Mouse (Mus musculus) neural tube, embryonic 11.5 days (tissue): ENCODE measurements around the gene Tomm40l. TPM values are rescaled to one million over a fixed set of nuclear protein-coding genes. Genes with fewer than 3 reads are reported as not detected.

Source experiments
- ATAC-seq: fragments of 200-750 bp; cut with Nextera tagmentation; 2 replicates; pipeline ENCODE4 v1.8.0; 2017; ENCODE audit warnings: moderate number of reproducible peaks, mild to moderate bottlenecking, moderate TSS enrichment, moderate library complexity; ENCODE audit not compliant: insufficient read depth, low FRiP score, low TSS enrichment
- DNase-seq: peaks from one replicate; pipeline ENCODE4 v3.0.0-alpha.2; 2015; ENCODE audit warnings: low spot score
- H3K27ac ChIP-seq: fragments of 300-500 bp; sonication (generic); 2 replicates; pipeline ENCODE4 v1.5.1; 2014; ENCODE audit warnings: low read depth, mild to moderate bottlenecking, low read length
- H3K27me3 ChIP-seq: fragments of 300-500 bp; sonication (generic); 2 replicates; pipeline ENCODE4 v1.6.1; 2014; ENCODE audit warnings: mild to moderate bottlenecking, low read length, mixed read lengths; ENCODE audit not compliant: control insufficient read depth, insufficient read depth
- H3K36me3 ChIP-seq: fragments of 300-500 bp; sonication (generic); 2 replicates; pipeline ENCODE4 v1.6.1; 2014; ENCODE audit warnings: mild to moderate bottlenecking, low read length, moderate library complexity, mixed read lengths; ENCODE audit not compliant: control insufficient read depth, insufficient read depth
- H3K4me1 ChIP-seq: fragments of 300-500 bp; sonication (generic); 2 replicates; pipeline ENCODE4 v1.6.1; 2014; ENCODE audit warnings: low read length, mixed read lengths; ENCODE audit not compliant: control insufficient read depth, insufficient read depth
- H3K4me2 ChIP-seq: fragments of 300-500 bp; sonication (generic); 2 replicates; pipeline ENCODE4 v1.6.1; 2014; ENCODE audit warnings: low read depth, mild to moderate bottlenecking, moderate library complexity
- H3K4me3 ChIP-seq: fragments of 300-500 bp; sonication (generic); 2 replicates; pipeline ENCODE4 v1.5.1; 2014; ENCODE audit warnings: low read depth, low read length
- H3K9ac ChIP-seq: fragments of 300-500 bp; sonication (generic); 2 replicates; pipeline ENCODE4 v1.6.1; 2014; ENCODE audit warnings: mild to moderate bottlenecking, low read length
- H3K9me3 ChIP-seq: fragments of 300-500 bp; sonication (generic); 2 replicates; pipeline ENCODE4 v1.6.1; 2016; ENCODE audit warnings: low read length; ENCODE audit not compliant: control insufficient read depth
- WGBS: fragments of 180-500 bp; shearing (Covaris S2); extraction: QIAGEN DNeasy Blood & Tissue Kit; methylation state at CpG from one replicate; pipeline ENCODE4 v1.1.7; 2014; 5-methylcytosine and 5-hydroxymethylcytosine counted together
- polyA plus RNA-seq: library from polyadenylated mRNA; unstranded; fragments of >200 nt; fragmentation: Nextera tagmentation; extraction: Ambion mirVana; gene quantifications from 2 replicates; pipeline ENCODE4 v1.2.1, GENCODE M21; 2014

Tomm40l gene
- polyA plus RNA-seq, 1 experiment from 2014 or later: 36.6 TPM

DNA sequence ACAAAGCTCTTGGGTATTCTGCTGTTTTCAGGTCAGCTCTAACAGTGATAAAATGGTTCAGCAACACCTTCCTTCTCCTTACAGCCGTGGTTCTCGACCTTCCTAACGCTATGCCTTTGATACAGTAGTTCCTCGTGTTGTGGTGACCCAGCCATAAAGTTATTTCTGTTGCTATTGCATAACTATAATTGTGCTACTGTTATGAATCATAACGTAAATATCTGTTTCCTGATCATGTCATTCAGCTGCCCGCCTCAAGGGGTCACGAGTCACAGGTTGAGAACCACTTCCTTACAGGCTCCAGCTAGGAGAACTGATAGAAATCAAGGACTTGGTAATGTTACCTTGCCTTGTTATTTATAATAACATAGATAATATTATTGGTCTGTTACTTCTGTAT is 38.0 kb downstream of the Tomm40l start:
- no peaks in the 10 kb centered on the region for H3K9me3 ChIP-seq
- no peak overlapping the region for H3K27ac ChIP-seq
- no peak overlapping the region for H3K4me2 ChIP-seq
- H3K4me1 ChIP-seq: peaks cover 4% of the 10 kb centered on the region
- no peaks in the 10 kb centered on the region for H3K27me3 ChIP-seq
- ATAC-seq (no peak), DNase-seq (no peak)
- no peak overlapping the region for H3K9ac ChIP-seq
- H3K4me3 ChIP-seq: no peak overlapping the region
- 83% methylated on average over 7 of the region's 7 CpGs for WGBS
- H3K36me3 ChIP-seq: no peaks in the 10 kb centered on the region

DNA sequence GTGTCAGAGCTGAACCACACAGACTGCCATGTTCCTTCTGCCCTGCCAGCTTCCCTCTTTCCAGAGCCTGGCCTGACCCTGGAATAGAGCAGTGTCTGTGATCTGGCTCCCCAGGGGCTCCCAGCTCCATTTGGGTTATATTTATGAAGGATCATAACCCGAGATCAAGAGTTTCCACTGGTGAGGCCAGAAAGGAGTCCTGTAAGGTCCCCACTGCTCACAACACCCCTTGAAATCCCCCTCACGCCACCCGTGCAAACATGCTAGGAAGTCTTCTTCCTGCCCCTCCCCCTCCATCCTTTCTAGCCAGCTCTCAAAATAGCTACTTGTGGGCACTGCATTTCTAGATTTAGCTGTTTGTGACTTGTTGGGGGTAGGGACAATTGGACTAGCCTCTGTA is 38.7 kb downstream of the Tomm40l start:
- H3K4me2 ChIP-seq: no peak overlapping the region
- H3K4me1 ChIP-seq: no peaks in the 10 kb centered on the region
- ATAC-seq (no peak), DNase-seq (no peak)
- H3K9ac ChIP-seq: no peak overlapping the region
- no peaks in the 10 kb centered on the region for H3K36me3 ChIP-seq
- H3K4me3 ChIP-seq: no peak overlapping the region
- H3K27me3 ChIP-seq: no peaks in the 10 kb centered on the region
- no peaks in the 10 kb centered on the region for H3K9me3 ChIP-seq
- no peak overlapping the region for H3K27ac ChIP-seq
- WGBS: 72% methylated on average over 3 of the region's 3 CpGs

DNA sequence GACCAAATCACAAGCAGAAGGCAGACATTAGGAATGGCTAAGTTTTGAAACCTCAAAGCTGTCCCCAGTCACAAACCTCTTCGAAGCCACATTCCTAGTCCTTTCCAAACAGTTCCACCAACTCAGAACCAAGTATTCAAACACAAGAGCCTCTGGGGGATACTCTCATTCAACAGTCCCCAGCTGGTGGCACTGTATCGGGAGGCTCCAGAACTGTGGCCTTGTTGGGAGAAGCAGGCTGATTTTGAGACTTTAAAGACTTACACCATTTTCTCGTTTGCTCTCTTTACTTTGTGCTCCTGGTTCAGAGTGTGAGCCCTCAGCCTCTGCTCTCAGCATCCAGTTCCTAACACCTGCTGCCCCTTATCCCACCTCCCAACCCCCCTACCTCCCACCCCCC is 39.3 kb downstream of the Tomm40l start:
- H3K4me2 ChIP-seq: no peak overlapping the region
- no peaks in the 10 kb centered on the region for H3K9me3 ChIP-seq
- no peaks in the 10 kb centered on the region for H3K36me3 ChIP-seq
- no peaks in the 10 kb centered on the region for H3K27me3 ChIP-seq
- 88% methylated on average over 3 of the region's 3 CpGs for WGBS
- ATAC-seq (no peak), DNase-seq (no peak)
- H3K4me3 ChIP-seq: no peak overlapping the region
- no peaks in the 10 kb centered on the region for H3K4me1 ChIP-seq
- no peak overlapping the region for H3K27ac ChIP-seq
- no peak overlapping the region for H3K9ac ChIP-seq

DNA sequence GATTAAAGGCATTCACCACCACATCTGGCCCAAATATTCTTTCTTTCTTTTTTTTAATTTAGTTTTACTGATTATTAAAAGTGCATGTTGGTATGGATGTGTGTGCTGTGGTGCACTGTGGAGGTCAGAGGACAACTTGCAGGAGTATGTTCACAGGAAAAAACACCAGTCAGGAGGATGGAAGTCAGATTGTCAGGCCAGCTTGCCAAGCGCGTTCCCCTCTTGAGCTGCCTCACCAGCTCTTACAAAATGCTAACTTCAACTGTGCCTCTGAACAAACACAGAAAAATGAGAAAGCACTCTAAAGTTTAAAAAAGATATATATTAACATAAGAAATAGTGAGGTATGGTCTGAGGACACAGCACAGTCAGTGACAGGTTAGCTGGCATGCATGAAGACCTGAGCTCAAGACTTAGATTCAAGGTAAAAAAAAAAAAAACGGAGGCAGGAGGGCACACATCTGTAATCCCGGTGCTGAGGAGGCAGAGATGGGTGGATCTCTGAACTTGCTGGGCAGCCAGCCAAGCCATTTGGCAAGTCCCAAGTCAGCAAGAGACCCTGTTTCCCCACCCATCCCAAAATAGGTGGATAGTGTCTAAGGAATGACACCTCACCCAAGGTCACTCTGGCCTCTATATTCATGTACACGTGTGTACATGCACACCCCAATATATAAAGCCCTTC is 42.7 kb downstream of the Tomm40l start:
- H3K27ac ChIP-seq: no peak overlapping the region
- no peak overlapping the region for H3K9ac ChIP-seq
- no peak overlapping the region for H3K4me3 ChIP-seq
- DNase-seq (no peak), ATAC-seq (no peak)
- no peaks in the 10 kb centered on the region for H3K4me1 ChIP-seq
- H3K27me3 ChIP-seq: no peaks in the 10 kb centered on the region
- H3K36me3 ChIP-seq: no peaks in the 10 kb centered on the region
- no peak overlapping the region for H3K4me2 ChIP-seq
- no peaks in the 10 kb centered on the region for H3K9me3 ChIP-seq
- WGBS: 87% methylated on average over 5 of the region's 5 CpGs

DNA sequence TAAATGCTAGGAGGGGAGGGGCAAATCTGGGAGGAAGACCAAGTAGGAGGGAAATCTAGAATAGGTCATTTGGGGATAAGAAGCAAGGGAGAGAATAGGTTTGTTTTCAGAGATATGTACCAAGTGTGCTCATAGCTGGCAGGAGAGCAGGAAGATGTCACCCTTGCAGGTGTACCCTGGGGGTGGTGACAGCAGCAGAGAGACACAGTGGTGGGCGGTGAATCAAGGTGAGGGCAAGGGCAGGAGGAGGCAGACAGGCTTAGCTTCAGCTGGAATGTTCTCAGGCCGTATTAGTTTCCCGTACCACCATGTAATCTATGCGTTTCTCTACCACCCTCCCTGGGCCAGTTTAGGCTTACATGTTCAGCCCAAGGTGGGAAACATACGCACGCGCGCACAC is 49.5 kb downstream of the Tomm40l start:
- 93% methylated on average over 8 of the region's 8 CpGs for WGBS
- H3K4me1 ChIP-seq: no peaks in the 10 kb centered on the region
- no peaks in the 10 kb centered on the region for H3K9me3 ChIP-seq
- ATAC-seq: no peak
- H3K36me3 ChIP-seq: no peaks in the 10 kb centered on the region
- no peak overlapping the region for H3K4me2 ChIP-seq
- H3K27ac ChIP-seq: no peak overlapping the region
- no peak for DNase-seq
- no peak overlapping the region for H3K4me3 ChIP-seq
- H3K9ac ChIP-seq: no peak overlapping the region
- H3K27me3 ChIP-seq: no peaks in the 10 kb centered on the region

DNA sequence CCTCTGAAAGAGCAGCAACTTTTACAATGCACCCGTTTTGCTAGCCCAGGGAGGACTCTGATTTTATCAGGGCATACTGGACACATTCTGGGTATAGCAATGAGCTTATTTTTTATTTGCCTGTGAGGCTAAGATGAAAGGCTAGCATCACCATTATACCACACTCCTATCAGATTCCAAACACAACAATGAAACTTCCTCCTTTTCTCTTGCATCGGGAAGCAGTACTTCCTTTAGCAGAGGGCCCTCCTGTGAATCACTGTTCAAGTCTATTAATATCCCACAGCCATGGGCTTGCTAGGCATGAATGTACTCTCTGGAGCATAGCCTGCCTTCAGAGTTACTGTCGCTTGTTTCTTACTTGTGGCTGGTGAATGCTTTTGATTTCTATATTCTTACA is 51.2 kb downstream of the Tomm40l start:
- Histone ChIP-seq H3K9me3 (no peaks in the 10 kb centered on the region), H3K9ac (no peak overlapping the region), H3K27ac (no peak overlapping the region), H3K4me3 (no peak overlapping the region), H3K36me3 (no peaks in the 10 kb centered on the region), H3K4me1 (no peaks in the 10 kb centered on the region), H3K4me2 (no peak overlapping the region), H3K27me3 (no peaks in the 10 kb centered on the region)
- WGBS: 72% methylated on average over 3 of the region's 3 CpGs
- DNase-seq (no peak), ATAC-seq (no peak)

DNA sequence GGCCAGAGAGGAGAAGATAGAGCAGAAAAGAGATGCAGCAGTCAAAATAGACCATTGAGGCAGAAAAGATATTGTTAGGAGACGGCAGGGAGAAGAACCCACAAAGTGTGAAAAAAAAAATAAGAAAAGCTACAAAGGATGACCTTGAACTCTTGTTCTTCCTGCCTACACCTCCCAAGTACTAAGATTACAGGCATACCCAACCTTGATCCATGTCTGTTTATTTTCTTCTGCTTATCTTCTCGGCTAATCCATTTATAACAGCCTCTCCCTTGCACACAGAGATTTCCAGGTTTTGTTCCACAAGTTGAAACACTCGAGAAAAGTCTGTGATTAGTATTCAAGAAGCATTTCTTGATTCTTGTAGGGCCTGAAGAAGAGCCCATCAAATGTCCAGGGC is 52.4 kb downstream of the Tomm40l start:
- WGBS: 74% methylated on average over 3 of the region's 3 CpGs
- H3K9ac ChIP-seq: no peak overlapping the region
- H3K9me3 ChIP-seq: no peaks in the 10 kb centered on the region
- no peak overlapping the region for H3K4me3 ChIP-seq
- no peak overlapping the region for H3K4me2 ChIP-seq
- no peaks in the 10 kb centered on the region for H3K4me1 ChIP-seq
- ATAC-seq (no peak), DNase-seq (no peak)
- H3K36me3 ChIP-seq: no peaks in the 10 kb centered on the region
- H3K27ac ChIP-seq: no peak overlapping the region
- H3K27me3 ChIP-seq: no peaks in the 10 kb centered on the region

DNA sequence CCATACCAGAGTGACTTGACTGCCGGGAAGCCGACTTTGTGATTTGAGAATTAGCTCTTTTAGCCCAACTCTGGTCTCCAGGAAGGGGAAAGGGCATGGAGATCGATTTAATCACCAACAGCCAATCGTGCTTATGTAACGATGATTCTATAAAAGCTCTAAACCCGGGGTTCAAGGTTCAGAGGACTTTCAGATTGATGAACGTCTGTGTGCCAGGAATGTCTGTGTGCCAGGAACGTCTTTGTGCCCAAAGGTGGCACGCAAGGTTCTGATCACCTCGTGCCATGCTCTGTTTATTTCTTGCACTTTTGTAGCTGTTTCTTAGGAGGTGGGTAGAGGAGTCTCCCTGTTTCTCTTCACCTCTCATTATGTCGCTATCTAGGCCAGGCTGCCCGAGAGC is 53.4 kb downstream of the Tomm40l start:
- H3K9me3 ChIP-seq: no peaks in the 10 kb centered on the region
- no peak overlapping the region for H3K27ac ChIP-seq
- H3K4me3 ChIP-seq: no peak overlapping the region
- H3K27me3 ChIP-seq: no peaks in the 10 kb centered on the region
- DNase-seq (no peak), ATAC-seq (no peak)
- no peak overlapping the region for H3K4me2 ChIP-seq
- no peaks in the 10 kb centered on the region for H3K4me1 ChIP-seq
- WGBS: 87% methylated on average over 12 of the region's 12 CpGs
- H3K9ac ChIP-seq: no peak overlapping the region
- H3K36me3 ChIP-seq: no peaks in the 10 kb centered on the region
